Mouse (Mus musculus) T-helper 1 cell (primary cell): Measurements from ENCODE around the gene Gpr65.
"Not testable (repeated sequence)": the region's sequence is repeated elsewhere in the genome, so short reads cannot be mapped to it uniquely, and the experiment has no call there.

ENCODE experiments used
- in situ Hi-C: fragments of 300-600 bp; cut with MboI, MseI; formaldehyde crosslinking; loops from one replicate; pipeline ENCODE4 v1.15.1; 2025; ENCODE audit warnings: high pct_unique_total_duplicates

Gpr65 gene

DNA sequence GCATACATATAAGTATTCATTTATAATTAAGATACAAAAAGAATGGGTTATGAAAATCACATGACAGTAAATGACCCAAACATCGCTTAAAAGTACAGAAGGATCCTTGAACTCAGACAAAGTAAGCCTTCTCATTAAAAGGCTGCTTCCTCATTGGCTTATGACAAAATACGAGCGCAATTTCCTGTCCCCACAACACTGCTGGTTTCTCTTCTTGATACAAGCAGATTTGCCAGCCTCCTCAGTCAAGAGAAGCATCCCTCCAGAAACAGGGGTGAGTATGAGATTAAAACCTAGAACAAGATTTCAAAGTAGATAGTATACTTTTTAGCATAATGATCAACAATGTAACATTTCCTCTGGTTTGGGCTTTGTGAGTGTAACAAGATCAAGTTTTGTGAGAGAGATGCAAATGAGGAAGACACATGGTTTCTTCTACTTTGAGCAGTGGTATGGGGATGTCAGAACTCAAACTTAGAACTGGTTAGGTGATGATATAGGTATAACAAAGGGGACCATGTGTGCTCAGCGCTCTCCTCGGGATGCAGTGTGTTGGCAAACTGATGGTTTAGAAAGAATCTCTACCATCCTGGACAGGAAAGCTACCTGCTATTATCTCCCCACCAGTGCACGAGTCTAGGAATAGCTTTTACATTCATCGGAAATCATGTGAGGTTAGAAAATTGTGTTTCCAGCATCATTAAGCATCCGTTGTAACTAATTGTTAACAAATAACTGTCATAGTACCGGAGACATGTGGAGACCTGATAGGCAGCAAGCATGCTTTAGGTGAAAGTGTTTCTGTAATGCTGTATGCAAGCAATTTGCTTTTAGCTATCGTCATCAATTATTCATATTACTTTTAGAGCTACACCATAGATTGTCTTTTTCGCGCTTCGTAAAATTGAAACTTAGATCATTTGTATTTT, at the start of gene Gpr65:
Gene Gpr65 (plus strand): TSS at position 195 of the 929 bp plus-strand sequence.
- in situ Hi-C loops, result no loop called here

DNA sequence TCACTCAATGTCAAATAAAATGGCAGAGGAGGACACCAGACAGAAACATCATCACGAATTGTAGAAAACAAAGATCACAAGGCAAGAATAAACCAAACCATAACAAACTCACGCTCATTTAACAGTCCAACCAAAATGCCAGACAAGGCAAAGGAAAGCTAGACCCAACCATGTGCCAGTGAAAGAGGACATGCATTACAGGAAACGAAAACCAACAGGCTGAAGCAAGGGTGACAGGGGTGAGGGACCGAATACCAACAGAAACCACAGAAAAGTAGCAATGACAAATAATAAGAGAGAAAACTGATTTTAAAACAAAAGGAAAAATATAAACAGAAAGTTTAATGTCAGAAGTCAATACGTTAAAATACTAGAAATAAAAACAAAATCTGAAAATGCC, 45.1 kb upstream of the Gpr65 start:
- in situ Hi-C loops, result no loop called here

DNA sequence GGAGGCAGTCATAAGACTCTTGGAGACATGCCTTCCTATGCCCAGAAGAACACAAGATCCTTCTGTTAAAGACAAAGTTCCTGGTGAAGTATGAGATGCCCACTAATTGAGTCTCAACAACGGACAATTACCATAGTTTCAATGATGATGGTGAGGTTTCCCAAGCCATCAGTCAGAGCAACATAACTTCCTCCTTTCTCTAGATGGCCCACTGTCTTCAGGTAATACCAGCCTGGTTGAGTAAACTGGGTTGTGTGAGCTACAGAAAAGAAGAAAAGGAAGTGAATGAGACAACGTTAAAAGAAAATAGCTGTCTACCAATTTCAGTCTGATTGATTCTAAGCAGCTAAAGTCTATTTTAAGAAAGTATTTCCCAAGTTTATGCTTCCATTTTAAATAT, 41.4 kb upstream of the Gpr65 start:
- in situ Hi-C loops, result no loop called here

DNA sequence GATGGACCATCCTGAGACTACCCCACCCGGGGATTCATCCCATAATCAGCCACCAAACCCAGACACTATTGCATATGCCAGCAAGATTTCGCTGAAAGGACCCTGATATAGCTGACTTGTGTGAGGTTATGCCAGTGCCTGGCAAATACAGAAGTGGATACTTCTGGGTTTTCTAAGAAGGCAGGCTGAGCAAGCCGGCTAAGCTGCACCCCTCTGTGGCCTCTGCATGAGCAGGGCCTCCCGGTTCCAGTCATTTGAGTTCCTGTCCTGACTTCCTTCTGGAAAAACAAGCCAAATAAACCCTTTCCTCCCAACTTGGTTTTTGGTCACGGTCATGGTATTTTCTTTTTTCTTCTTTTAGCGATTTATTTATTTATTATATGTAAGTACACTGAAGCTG, 30.0 kb upstream of the Gpr65 start:
- in situ Hi-C loops, result not testable (repeated sequence)

DNA sequence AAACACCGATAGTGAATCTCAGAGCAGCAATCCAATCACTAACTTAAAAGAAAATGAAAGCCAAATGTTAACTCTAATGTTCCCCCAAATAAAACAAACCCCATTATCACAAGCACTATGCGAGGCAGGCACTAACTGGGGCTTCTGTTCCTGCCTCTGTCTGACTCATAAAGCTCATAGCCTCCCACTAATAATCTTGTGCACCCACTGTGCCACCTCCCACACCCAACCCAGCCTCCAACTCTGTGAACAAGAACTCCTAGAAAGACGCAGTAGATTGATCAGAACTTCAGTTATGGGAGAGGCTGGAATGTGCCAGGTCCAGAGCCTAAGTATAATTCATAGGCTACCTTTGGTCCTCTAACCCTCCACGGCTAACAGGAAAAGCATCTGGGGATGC, 24.3 kb upstream of the Gpr65 start:
- in situ Hi-C loops, result loop anchor here (5.0 kb wide), 1 partner anchor 33 kb away; no protein-coding TSS in a partner anchor

DNA sequence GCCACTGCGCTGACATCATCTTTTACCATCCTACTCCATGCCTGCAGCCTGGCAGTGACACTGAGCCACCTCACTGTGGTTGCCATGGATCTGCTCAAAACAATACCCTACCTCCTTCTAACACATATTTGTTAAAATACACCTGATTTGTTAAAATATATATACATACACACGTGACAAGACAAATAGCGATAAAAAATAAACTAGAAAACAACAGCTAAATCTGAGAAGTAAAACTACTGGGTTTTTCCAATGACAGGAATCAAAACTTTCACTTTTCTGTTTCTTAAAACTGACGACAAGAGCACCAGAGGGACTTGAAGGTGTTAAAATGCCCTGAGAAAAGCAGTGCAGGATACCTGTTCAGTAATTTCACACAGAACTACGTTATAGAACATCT, 23.6 kb upstream of the Gpr65 start:
- in situ Hi-C loops, result loop anchor here (5.0 kb wide), 1 partner anchor 32 kb away; no protein-coding TSS in a partner anchor

DNA sequence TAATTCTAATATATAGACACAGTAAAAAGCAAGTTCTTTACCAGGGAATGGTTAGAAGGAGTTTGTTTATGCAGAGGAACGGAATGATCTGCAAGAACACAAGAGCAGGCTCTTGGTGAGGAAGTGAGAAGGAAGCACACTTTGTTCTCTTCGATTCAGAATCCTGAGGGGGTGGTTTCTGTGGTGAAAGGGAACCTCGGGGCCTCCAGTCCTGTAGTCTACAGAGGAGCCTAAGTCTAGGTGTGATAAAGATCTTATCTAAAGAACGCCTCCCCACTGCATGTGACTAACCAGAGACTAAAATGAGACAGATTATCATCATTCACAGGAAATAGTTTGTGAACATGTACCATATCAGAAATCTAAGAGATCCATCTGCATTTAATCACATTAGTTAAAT, 21.6 kb upstream of the Gpr65 start:
- in situ Hi-C loops, result no loop called here

DNA sequence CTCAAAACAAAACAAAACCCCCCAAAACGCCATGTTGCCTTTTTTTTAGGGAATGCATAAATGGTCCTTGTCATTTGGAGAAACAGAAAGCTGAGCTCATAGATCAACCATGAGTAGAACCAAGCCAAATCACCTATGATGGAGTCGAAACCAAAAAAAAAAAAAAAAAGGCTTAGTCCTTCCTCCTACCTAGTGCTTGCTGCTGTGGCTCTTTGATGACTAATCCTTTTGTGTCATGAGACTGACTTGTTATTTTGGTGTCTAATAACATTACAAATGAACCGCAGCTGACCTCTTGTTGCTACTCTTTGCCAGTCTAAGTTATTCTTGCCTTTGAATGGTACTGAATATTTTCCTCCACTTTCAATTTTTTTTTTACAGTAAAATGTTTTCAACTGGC, 18.8 kb upstream of the Gpr65 start:
- in situ Hi-C loops, result loop anchor here (10.0 kb wide), 1 partner anchor 355 kb away; no protein-coding TSS in a partner anchor

DNA sequence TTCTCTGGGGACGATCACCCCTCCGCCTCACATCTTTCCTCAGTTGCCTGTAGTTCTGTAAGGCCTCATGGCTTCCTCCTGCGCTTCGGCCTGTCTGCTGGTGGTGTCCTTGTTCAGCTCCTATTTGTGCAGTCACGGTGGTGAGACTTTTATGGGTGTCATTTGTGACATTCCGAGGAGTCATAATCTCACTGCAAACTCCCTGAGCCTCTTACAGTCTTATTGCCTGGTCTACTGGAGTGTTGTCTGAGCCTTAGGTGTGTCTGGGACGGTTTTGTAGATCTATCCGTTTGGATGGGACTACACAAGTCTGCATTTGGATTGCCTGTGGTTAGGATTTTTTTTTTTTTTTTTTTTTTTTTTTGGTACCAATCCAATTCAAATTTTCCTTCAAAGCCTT, 18.1 kb upstream of the Gpr65 start:
- in situ Hi-C loops, result loop anchor here (10.0 kb wide), 1 partner anchor 354 kb away; no protein-coding TSS in a partner anchor

DNA sequence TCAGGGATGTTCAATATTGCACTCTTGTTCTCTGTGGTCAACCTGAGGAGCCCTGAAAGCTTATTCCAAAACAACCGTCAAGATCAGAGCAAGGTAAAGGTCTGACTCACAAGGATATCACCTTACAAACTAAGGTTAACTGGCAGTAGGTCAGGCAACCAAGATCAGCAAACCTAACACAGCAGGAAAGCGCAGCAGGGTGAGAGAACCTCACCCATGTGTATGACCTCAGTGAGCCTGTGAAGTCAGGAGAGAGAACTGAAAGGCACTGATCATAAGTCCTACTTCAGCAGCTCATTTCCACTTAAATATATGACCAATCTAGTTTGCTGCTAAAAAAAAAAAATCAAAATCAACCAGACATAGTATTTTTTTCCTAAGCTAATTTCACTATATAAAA, 16.0 kb upstream of the Gpr65 start:
- in situ Hi-C loops, result loop anchor here (10.0 kb wide), 1 partner anchor 352 kb away; no protein-coding TSS in a partner anchor

DNA sequence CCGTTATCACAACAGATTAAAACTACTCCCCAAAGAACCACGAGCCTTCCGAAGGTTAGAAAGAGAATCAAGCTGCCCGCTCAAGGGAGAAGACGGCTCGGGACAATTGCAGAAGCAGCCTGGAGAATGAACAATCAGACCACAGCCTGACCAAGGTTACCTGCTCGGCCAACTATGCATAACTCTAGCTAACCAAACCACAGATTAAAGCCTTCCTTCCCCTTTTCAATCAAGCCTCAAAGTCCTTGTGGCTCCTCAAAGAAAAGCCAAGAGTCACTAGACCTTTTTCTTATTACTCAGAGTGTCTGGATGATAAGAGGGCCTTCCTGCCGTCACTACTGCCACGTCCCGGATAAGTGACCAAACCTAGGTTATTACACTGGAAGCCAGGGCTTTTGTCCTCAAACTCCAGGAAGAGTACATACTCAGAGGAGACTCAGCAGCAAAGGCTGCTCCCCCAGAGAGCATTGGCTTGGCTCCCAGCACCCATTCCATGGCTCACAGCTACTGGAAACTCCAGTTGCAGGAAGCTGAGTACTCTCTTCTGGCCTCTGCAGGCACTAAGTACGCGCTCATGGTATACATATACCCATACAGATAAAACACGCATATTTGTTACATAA, 13.0 kb upstream of the Gpr65 start:
- in situ Hi-C loops, result loop anchor here (10.0 kb wide), 1 partner anchor 349 kb away; no protein-coding TSS in a partner anchor

DNA sequence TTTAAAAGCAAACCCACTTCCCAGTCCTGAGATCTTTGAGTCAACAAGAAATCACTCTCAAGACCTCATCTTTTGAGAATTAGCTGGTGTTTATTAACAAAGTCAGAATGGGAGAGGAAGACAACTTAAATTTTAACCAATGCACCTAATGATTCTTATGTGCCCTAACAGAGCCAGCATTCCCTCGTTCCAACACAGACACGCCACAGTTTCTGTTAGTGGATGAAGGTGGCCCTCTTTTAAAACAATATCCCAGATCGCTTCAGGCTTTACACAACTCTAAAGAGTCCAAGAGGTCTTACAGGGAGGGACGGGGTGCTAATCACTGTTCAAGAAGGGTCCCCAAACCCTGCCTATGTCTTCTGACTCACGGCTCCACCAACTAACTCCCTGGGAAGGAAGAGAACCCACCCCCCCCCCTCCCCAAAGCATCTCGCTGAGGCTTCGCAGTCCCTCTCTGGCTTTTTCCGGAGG, 10.0 kb upstream of the Gpr65 start:
- in situ Hi-C loops, result loop anchor here (10.0 kb wide), 1 partner anchor 346 kb away; no protein-coding TSS in a partner anchor

DNA sequence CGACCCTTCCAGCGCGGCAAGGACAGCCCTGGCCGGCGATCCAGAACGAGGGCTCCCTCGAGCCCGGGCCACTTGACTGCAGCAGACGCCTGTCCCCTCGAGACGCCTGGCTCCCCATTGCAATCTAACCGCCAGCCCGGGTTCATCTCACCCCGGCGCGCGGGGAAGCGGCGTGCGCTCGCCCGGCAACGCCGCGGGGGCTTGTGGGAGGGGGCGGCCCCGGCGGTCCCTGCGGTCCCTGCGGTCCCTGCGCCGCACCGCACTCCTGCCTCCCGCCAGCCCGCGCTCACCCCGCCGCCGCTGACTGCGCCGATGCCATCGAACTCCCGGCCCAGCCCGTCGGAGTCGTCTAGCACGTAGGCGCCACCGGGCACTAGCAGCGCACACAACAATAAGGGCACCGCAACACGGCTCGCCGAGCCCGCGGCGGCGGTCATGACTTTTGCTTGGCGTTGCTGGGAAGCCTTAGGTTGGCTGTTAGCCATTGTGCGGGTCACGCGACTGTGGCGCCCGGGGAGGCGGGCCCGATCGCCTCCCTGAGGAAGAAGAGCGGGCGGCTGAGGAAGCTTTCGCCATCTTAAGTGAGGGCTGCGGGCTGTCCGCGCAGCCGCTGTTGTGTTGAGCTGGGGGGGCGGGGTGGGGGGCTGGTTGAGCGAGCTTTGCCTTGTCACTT, 9.5 kb upstream of the Gpr65 start, which contains the start of gene Galc:
Gene Galc (minus strand): TSS at position 615 of the 673 bp plus-strand sequence.
- in situ Hi-C loops, result loop anchor here (10.0 kb wide), 1 partner anchor 346 kb away; no protein-coding TSS in a partner anchor

DNA sequence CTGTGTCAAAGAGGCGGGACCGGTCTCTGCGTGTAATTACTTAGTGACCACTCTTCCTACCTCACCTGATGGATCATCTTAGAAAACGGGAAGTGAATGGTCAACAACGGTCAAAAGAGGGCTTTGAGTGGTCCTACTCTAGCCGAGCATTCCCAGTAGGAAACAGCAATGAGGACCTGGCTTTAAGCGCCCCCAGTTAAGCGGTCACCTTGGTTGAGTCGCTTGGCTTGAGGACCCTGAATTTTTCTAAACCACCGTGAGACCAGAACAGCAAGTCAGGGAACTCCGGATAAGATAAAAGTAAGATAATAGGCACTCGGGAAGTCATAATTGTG, 8.9 kb upstream of the Gpr65 start:
- in situ Hi-C loops, result loop anchor here (10.0 kb wide), 1 partner anchor 345 kb away; no protein-coding TSS in a partner anchor

DNA sequence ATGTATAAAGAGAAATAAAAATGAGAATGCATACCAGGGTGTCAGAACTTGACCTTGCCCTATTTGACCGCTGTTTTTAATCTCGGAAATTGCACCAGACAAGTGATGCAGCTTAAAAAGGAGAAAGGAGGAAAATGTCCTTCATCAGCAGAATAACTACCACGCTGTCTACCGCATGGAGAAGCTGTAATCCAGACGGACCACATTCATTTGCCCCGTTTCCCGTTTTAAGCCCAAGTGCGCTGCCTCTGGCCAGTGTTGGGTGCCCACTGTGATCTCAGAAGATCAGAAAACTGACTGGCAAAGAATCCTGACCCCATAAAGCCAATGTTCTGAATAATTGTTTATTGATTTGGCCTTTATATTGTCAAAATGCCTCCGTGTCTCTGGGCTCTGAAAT, 2.7 kb upstream of the Gpr65 start:
- in situ Hi-C loops, result no loop called here

DNA sequence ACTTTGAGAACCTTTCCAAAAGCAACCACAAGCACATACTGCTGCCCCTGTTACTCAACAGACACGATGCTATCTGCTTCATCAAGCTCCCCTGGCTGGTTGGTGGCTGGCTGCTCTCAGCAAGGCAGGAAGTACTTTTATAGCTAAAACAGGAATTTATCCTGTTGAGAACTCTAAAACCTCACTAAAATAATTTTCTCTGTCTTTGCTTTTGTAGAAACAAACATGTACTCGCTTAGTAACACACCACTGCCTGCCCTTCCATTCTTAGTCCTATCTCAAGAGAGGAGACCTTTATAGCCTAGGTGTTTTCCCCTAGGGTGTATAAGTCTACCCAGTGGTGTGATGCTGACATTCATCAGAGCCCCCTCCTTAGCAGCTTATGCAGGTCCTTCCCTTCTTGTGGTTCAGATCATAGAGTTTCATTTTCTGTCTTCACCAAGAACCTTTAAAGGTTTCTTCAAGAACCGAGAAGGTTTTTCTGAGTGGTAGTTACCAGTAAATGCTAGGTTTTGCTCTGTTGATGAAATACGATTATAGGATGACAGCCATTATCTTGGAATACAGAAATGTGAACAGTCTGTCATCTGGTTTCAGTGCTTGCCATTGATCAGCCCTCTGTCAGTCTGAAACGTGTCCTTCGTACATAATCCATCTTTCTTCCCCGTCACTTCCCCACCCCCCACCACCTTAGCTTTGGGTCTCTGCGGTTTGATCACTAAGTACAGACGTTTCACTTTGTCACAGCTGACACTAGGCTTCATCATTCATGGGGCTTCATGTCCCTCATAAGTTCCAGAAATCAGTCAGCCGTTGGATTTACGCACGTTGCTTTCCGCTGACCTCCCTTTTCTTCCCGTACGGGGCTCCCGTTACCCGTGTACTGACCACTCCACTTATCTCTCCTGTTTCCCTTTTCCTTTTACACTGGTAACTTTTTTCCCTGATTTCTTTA, 1.6 kb downstream of the Gpr65 start:
- in situ Hi-C loops, result no loop called here

DNA sequence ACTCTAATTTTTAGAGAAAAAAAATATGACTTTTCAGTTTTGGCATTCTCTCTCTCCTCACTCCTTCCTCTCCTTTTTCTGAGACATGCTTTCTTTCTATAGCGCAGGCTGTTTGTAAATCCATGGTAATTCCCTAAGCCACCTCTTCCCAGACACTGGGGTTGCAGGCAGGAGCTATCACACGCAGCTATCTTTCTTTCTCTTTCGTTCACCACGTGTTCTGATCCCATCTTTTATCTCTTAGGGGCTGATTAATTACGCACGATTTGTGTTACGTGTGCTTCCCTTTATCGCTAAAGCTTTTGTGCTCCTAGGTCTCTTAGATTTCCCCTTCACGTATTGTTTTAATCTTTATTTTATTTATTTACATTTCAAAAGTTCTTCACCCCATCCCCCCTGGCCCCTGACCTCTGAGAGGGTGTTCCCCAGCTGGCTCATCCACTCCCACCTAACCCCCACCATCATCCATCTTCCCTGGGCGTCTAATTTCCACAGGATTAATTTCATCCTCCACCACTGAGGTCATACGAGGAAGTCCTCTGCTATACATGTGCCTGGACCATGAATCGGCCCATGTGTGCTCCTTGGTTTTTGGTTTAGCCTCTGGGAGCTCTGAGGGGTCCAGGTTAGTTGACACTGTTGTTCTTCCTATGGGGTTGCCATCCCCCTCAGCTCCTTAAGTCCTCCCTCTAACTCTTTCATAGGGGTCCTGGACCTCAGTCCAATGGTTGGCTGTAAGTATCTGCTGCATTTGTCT, 2.6 kb downstream of the Gpr65 start:
- in situ Hi-C loops, result no loop called here

DNA sequence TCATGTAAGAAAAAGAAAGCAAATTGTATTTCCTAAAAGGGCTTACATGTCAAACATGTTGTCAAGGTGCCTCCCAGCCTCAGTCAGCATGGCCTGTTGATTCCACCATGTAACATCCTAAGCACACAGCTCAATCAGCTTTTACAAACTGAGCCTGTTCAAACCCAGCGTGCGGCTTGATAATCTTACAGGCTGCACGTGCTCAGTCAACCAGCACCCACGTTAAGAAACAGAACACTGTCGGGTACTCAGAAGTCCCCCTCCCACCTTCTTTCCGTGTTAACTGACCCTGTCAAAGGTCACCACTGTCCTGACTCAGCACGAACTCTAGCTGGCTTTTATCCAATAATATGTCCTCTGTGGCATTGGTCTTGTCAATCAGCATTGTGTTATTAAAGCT, 4.0 kb downstream of the Gpr65 start:
- in situ Hi-C loops, result no loop called here

DNA sequence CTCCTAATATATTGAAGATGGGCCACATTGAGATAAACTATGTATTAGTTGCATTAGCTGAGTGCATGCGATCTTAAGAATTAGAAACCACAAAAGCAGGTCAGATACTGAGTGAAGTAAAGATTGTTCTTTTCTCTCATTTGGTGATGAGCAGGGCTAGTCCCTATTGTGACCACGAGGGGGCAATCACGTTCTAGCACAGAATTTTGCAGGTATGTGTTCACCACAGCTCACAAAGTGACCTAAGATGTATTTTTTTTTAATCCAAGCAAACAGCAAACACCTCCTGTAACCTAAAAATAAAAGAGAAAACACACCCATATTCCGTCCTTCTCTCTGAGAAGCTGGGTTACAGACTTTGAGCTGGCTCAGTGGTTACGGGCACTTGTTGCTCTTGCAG, 12.1 kb downstream of the Gpr65 start:
- in situ Hi-C loops, result loop anchor here (5.0 to 25.0 kb wide), 2 partner anchors 68 to 457 kb away; partner anchors contain the start of genes Ptpn21 and Zc3h14

DNA sequence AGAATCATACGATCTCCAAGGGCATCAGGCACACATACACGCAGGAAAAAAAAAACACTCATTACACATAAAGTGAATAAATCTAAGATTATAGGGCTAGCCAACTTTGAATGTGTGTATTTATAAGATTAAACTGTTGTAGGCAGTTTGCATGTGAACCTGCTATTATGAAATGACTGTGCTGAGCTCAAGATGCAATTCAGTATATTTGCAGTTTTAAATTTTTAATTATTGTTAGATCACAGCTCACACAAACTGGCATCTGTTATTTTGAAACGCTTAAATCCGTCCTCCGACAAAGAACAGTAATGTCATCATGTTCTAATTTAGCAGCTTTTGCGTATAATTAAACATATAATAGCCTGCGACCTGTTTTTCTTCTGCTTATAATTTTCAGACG, 12.6 kb downstream of the Gpr65 start:
- in situ Hi-C loops, result loop anchor here (5.0 to 25.0 kb wide), 2 partner anchors 69 to 456 kb away; partner anchors contain the start of genes Ptpn21 and Zc3h14
